Mouse (Mus musculus) heart, embryonic 11.5 days (tissue): ENCODE measurements around the gene Cfap54. TPM values are rescaled to one million over a fixed set of nuclear protein-coding genes. Genes with fewer than 3 reads are reported as not detected.

Experiments
- ATAC-seq: fragments of 200-750 bp; cut with Nextera tagmentation; replicated peaks from 2 replicates; pipeline ENCODE4 v1.8.0; 2017; ENCODE audit warnings: moderate library complexity; ENCODE audit not compliant: insufficient number of reproducible peaks, low FRiP score, low TSS enrichment
- H3K27ac ChIP-seq: fragments of 300-500 bp; sonication (generic); 2 replicates; pipeline ENCODE4 v1.5.1; 2014; ENCODE audit warnings: mild to moderate bottlenecking, low read depth, low read length
- H3K27me3 ChIP-seq: fragments of 300-500 bp; sonication (generic); 2 replicates; pipeline ENCODE4 v1.6.1; 2014; ENCODE audit warnings: mild to moderate bottlenecking, low read length, mixed read lengths; ENCODE audit not compliant: control insufficient read depth, insufficient read depth
- H3K36me3 ChIP-seq: fragments of 300-500 bp; sonication (generic); 2 replicates; pipeline ENCODE4 v1.6.1; 2014; ENCODE audit warnings: mild to moderate bottlenecking, low read length, moderate library complexity, mixed read lengths; ENCODE audit not compliant: control insufficient read depth, insufficient read depth
- H3K4me1 ChIP-seq: fragments of 300-500 bp; sonication (generic); 2 replicates; pipeline ENCODE4 v1.6.1; 2014; ENCODE audit warnings: low read length; ENCODE audit not compliant: control insufficient read depth, insufficient read depth
- H3K4me2 ChIP-seq: fragments of 300-500 bp; sonication (generic); 2 replicates; pipeline ENCODE4 v1.6.1; 2014; ENCODE audit warnings: mild to moderate bottlenecking, moderate library complexity
- H3K4me3 ChIP-seq: fragments of 300-500 bp; sonication (generic); 2 replicates; pipeline ENCODE4 v1.5.1; 2014; ENCODE audit warnings: low read depth, low read length
- H3K9ac ChIP-seq: fragments of 300-500 bp; sonication (generic); 2 replicates; pipeline ENCODE4 v1.6.1; 2014; ENCODE audit warnings: mild to moderate bottlenecking, low read depth, low read length, moderate library complexity
- H3K9me3 ChIP-seq: fragments of 300-500 bp; sonication (generic); replicated peaks from 2 replicates; pipeline ENCODE4 v1.6.1; 2016; ENCODE audit warnings: low read length; ENCODE audit not compliant: control insufficient read depth
- WGBS: fragments of 180-500 bp; shearing (Covaris S2); extraction: QIAGEN DNeasy Blood & Tissue Kit; methylation state at CpG from one replicate; pipeline ENCODE4 v1.1.7; 2014; ENCODE audit not compliant: insufficient replicate concordance; 5-methylcytosine and 5-hydroxymethylcytosine counted together
- polyA plus RNA-seq: library from polyadenylated mRNA; unstranded; fragments of >200 nt; fragmentation: Nextera tagmentation; extraction: Ambion mirVana; gene quantifications from 2 replicates; pipeline ENCODE4 v1.2.1, GENCODE M21; 2014

Cfap54 gene
- polyA plus RNA-seq, 1 experiment from 2014 or later, result 0.37 TPM

DNA sequence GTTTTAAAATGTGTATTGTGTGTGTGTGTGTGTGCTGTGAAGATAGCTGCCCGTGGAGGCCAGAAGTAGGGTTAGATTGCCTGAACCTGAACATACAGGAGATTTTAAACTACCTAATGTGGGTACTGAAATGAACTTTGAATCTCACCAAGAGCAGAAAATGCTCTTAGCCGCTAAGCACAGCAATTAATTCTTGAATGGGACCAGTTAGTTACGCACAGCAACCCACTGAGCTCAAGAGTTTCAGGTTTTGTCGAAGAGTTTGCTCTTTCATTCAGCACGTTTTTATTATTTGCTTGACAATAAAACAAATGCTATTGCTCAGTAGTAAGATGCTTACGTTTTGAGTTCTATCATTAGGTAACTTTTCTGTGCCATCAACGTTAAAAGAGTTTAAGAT, 23.9 kb upstream of the Cfap54 start:
- Histone ChIP-seq H3K9me3 (no peaks in the 10 kb centered on the region), H3K36me3 (no peaks in the 10 kb centered on the region), H3K27me3 (no peaks in the 10 kb centered on the region), H3K4me3 (no peak overlapping the region), H3K4me2 (no peak overlapping the region), H3K9ac (no peak overlapping the region), H3K27ac (no peak overlapping the region), H3K4me1 (no peaks in the 10 kb centered on the region)
- 81% methylated on average over 7 of the region's 7 CpGs for WGBS
- no peak for ATAC-seq

DNA sequence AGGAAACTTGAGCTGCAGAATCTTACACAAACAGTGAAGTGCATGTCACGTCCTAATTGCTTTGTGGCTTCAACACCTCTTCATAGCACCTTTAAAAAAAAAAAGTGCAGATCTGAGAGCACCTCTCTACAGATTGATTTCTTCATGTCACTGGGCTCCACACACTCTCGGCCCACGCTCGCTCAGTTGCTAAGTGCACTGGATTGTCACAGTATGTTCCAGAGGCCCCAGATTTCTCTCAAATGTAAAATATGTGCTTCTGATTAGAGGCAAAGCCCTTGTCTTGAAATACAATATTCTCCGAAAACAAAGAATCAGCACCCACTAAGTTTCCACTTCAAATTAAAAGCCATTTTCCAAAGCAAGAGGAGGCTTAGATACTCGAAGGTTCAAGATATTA, 22.9 kb upstream of the Cfap54 start:
- Histone ChIP-seq H3K4me3 (no peak overlapping the region), H3K4me1 (no peaks in the 10 kb centered on the region), H3K4me2 (no peak overlapping the region), H3K27me3 (no peaks in the 10 kb centered on the region), H3K27ac (no peak overlapping the region), H3K36me3 (no peaks in the 10 kb centered on the region), H3K9ac (no peak overlapping the region), H3K9me3 (no peaks in the 10 kb centered on the region)
- 59% methylated on average over 6 of the region's 6 CpGs for WGBS
- no peak for ATAC-seq

DNA sequence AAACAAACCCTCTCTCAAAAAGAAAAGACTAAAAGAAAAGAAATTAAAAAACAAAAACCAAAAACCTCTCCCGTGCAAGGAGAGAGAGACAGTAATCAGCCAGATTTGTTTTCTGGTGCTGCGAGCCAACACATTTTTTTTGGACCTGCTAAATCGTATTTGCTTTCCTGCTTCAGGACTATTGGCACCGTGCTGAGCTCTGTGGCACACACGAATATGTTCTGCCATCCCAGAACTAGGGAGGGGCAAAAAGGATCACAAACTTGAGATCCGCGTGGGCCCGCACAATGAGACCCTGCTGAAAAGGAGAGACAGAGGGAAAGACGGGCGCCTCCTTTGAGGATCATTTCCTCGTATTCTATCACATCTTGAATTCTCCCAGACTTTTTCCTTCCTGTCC, 22.3 kb upstream of the Cfap54 start:
- H3K27me3 ChIP-seq, result no peaks in the 10 kb centered on the region
- H3K9me3 ChIP-seq, result no peaks in the 10 kb centered on the region
- 72% methylated on average over 11 of the region's 11 CpGs for WGBS
- no peak for ATAC-seq
- H3K27ac ChIP-seq, result no peak overlapping the region
- no peaks in the 10 kb centered on the region for H3K4me1 ChIP-seq
- H3K36me3 ChIP-seq, result no peaks in the 10 kb centered on the region
- H3K9ac ChIP-seq, result no peak overlapping the region
- H3K4me2 ChIP-seq, result no peak overlapping the region
- no peak overlapping the region for H3K4me3 ChIP-seq

DNA sequence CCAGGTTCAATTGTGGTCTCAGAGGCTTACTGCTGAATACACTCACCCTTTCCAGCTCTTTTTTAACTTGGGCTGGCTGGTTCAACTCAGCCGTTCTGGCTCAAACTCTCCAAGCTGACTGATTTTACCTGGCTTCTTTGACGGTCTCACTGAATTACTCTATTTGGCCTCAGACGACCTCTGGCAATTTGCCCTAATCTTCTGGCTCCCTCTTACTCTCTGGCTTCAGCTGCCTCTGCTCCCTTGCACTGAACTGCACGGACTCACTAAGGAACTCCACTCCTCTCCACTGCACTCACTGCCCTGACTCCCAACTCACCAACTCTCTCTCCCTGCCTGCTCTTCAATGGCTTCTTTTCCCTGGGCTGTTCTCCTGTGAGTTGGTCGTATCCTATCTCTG, 20.9 kb upstream of the Cfap54 start:
- no peaks in the 10 kb centered on the region for H3K36me3 ChIP-seq
- no peak overlapping the region for H3K27ac ChIP-seq
- no peaks in the 10 kb centered on the region for H3K4me1 ChIP-seq
- no peak for ATAC-seq
- H3K9ac ChIP-seq, result no peak overlapping the region
- H3K27me3 ChIP-seq, result no peaks in the 10 kb centered on the region
- H3K4me3 ChIP-seq, result no peak overlapping the region
- no peak overlapping the region for H3K4me2 ChIP-seq
- H3K9me3 ChIP-seq, result no peaks in the 10 kb centered on the region
- 63% methylated on average over 5 of the region's 5 CpGs for WGBS

DNA sequence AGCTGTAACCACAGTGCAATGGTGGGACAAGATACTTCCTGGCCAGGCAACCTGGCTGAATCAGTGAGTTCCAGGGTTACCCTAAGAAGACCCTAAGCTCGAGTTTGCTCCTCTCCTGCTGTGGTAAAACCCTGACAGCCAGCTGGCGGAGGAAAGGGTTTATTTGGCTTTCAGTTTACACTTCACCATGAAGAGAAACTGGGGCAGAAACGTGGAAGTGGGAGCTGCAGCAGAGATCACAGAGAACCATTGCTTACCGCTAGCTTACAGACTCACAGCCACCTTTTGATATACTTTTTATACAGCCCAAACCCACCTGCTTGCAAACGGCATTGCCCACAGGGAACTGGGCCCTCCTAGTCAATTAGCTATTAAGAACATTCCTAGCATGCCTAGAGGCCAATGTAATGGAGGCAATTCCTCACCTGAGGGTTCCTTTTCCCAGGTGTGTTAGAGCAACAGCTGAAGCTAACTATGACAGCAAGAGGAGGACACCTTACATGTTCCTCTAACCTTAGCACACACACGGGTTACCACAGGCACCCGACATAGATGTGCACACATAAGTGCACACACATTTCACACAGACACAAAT, 16.9 kb upstream of the Cfap54 start:
- 69% methylated on average over 7 of the region's 7 CpGs for WGBS
- Histone ChIP-seq H3K4me3 (no peak overlapping the region), H3K27ac (no peak overlapping the region), H3K9me3 (no peaks in the 10 kb centered on the region), H3K27me3 (no peaks in the 10 kb centered on the region), H3K4me2 (no peak overlapping the region), H3K36me3 (no peaks in the 10 kb centered on the region), H3K4me1 (no peaks in the 10 kb centered on the region), H3K9ac (no peak overlapping the region)
- no peak for ATAC-seq

DNA sequence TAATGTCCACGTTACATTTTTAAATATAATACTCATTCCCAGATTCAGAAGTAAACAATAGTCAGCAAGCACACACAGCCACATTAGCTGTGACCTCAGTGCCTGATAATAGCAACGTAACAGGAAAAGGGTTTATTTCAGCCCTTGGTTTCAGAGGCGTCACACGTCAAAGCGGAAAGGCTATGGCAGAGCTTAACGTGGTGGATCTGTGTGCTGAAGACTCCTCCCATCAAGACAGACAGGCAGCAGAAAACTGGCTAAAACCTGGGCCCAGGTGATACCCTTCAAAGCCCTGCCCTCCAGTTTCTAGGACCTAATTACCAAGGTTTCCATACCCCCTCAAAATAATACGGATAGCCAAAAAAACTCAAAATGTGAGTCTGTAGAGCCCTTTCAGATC, 16.0 kb upstream of the Cfap54 start:
- Histone ChIP-seq H3K4me1 (no peaks in the 10 kb centered on the region), H3K4me2 (no peak overlapping the region), H3K27me3 (no peaks in the 10 kb centered on the region), H3K36me3 (no peaks in the 10 kb centered on the region), H3K4me3 (no peak overlapping the region), H3K27ac (no peak overlapping the region), H3K9ac (no peak overlapping the region), H3K9me3 (no peaks in the 10 kb centered on the region)
- whole genome bisulfite sequencing, result 87% methylated on average over 7 of the region's 7 CpGs
- ATAC-seq, result no peak

DNA sequence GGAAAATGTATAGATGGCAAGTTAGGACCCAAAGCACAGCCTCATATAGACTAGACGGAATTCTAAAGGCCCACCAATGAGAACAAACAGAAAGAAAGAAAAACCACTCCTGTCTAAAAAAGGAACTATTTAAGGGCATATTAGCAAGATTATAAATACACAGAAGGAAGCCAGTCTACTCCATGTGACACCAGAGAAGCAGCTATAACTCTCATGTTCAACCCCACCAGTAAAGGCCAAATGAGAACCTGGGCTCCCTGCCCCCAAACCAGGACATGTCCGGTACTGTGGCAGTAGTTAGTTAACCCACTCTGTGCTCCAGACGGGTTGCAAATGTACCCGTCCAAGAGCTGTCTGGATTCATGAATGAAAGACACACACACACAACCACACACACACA, 14.4 kb upstream of the Cfap54 start:
- no peaks in the 10 kb centered on the region for H3K9me3 ChIP-seq
- no peak overlapping the region for H3K27ac ChIP-seq
- H3K4me3 ChIP-seq, result no peak overlapping the region
- H3K4me2 ChIP-seq, result no peak overlapping the region
- no peak for ATAC-seq
- WGBS, result 80% methylated on average over 4 of the region's 4 CpGs
- H3K9ac ChIP-seq, result no peak overlapping the region
- H3K4me1 ChIP-seq, result no peaks in the 10 kb centered on the region
- H3K36me3 ChIP-seq, result no peaks in the 10 kb centered on the region
- H3K27me3 ChIP-seq, result no peaks in the 10 kb centered on the region

DNA sequence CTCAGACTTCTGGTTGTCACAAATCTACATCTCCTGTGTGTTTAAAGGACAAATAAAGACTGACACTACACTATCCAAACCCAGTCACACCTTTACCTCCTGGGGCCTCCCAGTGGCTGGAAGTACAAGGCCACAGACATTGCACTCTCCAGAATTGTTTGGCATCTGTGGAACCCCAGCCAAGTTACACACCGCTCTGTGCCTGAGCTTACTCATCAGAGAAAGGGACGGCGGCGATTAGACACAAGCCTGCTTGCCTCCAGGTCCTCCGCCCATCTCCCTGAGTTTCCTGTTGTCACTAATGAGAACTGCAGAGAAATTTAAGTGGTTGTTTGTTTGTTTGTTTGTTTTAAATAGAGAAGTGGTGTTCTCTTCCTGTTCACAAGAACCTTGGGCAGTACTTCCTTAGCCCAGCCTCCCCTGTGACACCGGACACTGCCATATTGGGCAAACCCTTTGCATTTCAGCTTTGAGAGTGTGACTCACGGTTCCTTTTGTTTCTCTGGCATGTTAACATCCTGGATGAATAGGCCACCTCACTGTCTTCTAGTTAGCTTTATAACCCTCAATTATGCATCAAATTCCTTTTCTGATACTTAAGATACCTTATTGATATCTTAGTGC, 13.7 kb upstream of the Cfap54 start:
- Histone ChIP-seq H3K9ac (no peak overlapping the region), H3K4me2 (no peak overlapping the region), H3K27me3 (no peaks in the 10 kb centered on the region), H3K36me3 (no peaks in the 10 kb centered on the region), H3K4me1 (no peaks in the 10 kb centered on the region), H3K9me3 (no peaks in the 10 kb centered on the region), H3K27ac (no peak overlapping the region), H3K4me3 (no peak overlapping the region)
- ATAC-seq, result no peak
- WGBS, result 73% methylated on average over 7 of the region's 7 CpGs

DNA sequence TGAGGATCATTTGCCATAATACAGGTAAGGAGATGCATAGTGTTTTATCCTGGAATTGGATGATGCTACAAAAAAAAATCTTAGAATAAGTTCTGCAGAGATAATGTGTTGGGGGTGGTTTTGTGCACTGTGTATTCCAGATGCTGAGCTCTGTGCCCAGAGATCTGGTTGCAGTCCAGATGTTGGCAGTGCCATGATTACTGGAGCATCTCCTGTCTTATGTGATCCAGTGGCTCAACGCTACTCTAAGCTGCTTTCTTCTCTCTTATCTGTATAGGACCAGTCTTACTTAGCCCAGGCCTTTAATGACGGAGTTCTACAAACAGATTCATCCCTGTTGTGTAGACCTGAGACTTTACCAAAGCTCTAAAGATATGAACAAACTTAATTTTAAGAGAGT, 10.5 kb upstream of the Cfap54 start:
- Histone ChIP-seq H3K4me3 (no peak overlapping the region), H3K4me2 (no peak overlapping the region), H3K27me3 (no peaks in the 10 kb centered on the region), H3K9ac (no peak overlapping the region), H3K9me3 (no peaks in the 10 kb centered on the region), H3K27ac (no peak overlapping the region), H3K4me1 (no peaks in the 10 kb centered on the region), H3K36me3 (no peaks in the 10 kb centered on the region)
- WGBS, result 81% methylated on average over 2 of the region's 2 CpGs
- ATAC-seq, result no peak
